Mouse (Mus musculus): ENCODE measurements around the gene Eif2s1.

Eif2s1 gene

DNA sequence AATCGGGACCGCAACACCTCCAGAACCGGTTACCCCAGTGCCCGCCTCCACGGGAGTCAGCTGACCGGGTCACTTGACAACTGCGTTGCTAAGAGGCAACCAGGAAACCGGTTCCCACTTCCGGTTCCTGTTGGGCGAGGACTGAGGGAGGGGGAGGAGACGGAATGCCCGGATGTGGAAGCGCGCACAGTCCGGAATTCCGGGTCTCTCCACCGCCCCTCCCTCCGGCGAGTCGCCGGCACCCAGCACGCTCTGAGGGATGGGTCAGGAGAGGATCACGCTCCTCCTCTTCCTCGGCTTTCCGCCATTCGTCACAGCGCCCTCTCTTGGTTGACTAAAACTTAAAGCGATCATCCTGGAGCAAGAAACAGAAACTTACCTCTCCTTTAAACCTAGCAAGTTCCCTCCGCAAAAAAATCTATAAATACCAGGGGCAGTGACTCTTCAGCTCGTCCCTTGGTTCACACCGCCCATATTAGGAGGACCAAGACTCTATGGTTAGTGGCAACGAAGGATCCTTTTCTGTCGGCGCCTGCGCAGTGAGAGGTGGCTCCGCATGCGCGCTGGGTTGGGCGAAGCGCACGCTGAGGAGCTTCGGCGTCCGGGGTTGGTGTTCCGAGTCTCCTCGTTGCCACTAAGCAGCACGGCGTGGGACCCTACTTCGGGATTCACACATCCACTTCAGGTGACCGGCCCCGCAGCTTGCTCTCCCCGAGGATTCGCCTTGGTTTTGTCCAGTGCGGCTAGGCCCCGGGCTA lies at the start of gene Eif2s1, which contains the start of gene Atp6v1d:
Gene Eif2s1, plus strand, starts transcription at position 324 of the 758 bp plus-strand sequence.
Gene Atp6v1d, minus strand, starts transcription at position 143 of the 758 bp plus-strand sequence.
- DNase-seq (ENCODE audit: low read depth, low spot score), result peak; percentile 99

DNA sequence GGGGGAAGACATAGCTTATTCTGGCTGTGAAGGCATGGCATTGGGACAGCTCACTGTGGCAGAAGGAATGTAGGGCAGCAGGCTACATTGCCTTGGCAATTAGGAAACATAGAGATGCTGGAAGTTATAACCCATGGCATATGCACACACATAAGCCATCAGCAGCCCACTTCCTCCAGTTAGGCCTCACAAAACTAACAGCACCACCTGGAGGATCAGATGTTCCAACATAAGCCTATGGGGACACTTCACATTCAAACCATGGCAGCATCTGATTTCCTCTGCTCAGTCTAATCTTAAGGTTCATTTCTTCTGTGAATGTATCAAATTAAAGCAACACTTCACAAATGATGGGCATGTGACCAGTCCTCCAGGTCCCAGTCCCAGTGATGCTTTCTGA lies 47.2 kb upstream of the Eif2s1 start:
- no peak for DNase-seq (ENCODE audit: low read depth, low spot score)

- DNase-seq (ENCODE audit: low read depth, low spot score), result no peak
Measured at GRCm38 (mm10) chr12:78834496-78834895, 27.1 kb upstream of the Eif2s1 start.

DNA sequence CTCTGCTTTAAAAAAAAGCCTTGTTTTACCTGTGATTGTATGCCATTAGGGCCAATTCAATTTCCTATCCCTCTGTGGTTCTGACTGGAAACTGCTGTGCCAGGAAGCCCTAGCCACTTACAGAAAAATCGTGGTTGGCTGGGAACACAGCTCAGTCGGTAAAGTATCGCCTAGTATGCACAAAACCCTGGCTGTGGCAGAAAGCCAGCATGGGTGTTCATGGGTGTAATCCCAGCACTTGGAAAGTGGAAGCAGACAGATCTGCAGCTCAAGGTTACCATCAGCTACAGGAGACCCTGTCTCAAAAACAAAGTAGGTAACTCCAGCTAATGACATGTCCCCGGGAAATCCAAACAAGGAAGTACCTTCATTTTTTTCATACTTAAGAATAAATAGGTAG lies 21.7 kb upstream of the Eif2s1 start:
- no peak for DNase-seq (ENCODE audit: low read depth, low spot score)

DNA sequence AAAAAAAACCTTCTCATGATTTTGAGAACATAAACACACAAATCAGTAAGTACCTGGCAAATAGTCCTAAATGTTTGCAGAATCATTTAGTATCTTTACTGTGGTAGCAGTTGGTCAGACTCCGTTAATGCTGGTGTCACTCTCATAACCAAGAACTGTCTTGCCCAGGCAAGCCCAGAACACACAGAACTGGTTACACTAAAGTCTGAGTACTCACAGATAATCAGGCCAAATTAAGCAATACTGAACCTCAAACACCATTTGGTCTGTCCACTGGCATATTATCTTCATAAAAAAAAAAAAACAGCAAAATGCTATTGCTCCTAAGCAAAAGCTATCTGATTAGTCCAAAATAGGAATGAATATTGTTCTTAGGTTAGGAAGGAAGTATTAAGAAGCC lies 19.2 kb upstream of the Eif2s1 start:
- no peak for DNase-seq (ENCODE audit: low read depth, low spot score)

DNA sequence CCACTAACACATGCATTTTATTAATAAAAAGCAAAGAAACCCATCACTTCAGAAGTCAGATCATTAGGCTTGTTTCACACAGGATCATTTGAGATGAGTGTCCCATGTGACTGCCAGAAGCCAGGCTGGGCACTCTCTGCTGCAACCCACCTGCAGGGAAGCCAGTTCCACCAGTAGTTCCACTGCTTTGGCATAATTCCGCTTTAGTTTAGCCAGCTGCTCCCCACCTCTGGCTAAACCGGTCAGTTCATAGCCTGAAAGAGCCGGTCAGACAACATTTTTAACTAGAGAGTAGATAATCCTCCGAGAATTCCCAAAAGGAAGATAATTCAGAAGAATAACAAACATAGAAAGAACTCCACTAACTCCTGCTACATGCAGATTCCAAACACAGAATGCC lies 13.4 kb upstream of the Eif2s1 start:
- no peak for DNase-seq (ENCODE audit: low read depth, low spot score)

GRCm38 (mm10) chr12:78860921-78861495 lies 611 bp upstream of the Eif2s1 start:
- DNase-seq (ENCODE audit: low read depth, low spot score), result no peak

- no peak for DNase-seq (ENCODE audit: low read depth, low spot score)
Measured at GRCm38 (mm10) chr12:78862254-78862730, 673 bp downstream of the Eif2s1 start.

DNA sequence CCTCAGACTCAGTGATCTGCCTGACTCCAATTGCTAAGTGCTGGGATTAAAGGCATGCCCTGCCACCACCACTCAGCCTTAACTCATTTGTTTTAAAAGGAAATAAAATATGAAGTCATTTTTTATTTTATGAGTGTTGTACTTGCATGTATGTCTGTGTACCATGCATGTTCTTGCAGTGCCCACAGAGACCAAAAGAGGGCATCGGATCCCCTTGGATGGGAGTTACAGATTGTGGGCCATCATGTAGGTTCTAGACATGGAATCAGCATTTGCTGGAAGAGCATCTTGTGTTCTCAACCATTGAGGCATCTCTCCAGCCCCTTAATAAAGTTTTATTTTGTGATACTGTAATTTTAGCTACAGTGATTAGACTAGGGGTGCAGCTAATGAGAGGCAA lies 3.8 kb downstream of the Eif2s1 start:
- DNase-seq (ENCODE audit: low read depth, low spot score), result peak; percentile 61

DNA sequence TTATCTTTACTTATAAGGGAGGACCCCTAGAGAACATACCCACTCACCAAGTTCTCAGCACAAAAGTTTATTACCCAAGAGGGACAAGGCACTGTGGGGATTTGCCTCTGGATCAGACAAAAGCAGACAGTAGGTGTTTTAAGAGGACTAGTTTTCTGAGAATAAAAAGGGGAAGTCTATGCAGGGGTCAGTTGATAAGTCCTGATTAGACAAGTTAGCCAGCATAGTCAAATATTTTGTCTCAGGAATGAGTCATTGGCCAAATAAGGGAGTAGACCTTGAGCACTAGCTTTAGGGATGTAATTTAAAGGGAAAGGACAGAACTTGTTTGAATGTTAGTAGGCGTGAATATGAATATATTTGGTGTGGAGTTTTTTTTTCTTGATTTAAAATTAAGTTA lies 6.5 kb downstream of the Eif2s1 start:
- DNase-seq (ENCODE audit: low read depth, low spot score), result no peak

GRCm38 (mm10) chr12:78874581-78874980 lies 13.0 kb downstream of the Eif2s1 start:
- DNase-seq (ENCODE audit: low read depth, low spot score), result peak; percentile 69

GRCm38 (mm10) chr12:78890062-78890461 lies 28.4 kb downstream of the Eif2s1 start:
- no peak for DNase-seq (ENCODE audit: low read depth, low spot score)

DNA sequence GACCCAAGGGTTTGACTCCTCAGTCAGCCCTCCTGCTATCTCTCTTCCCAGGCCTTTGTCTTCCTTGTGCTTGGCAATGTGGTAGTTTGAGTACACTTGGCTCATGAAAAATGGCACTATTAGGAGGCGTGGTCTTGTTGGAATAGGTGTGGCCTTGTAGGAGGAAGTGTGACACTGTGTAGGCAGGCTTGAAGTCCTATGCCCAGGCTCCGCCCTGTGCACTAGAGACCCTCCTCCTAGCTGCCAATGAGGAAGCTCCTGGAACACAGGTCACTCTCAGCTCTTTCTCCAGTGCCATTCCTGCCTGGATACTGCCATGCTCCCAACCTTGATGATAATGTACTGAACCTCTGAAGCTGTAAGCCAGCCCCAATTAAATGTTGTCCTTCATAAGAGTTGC lies 29.5 kb downstream of the Eif2s1 start:
- peak; percentile 57 for DNase-seq (ENCODE audit: low read depth, low spot score)

DNA sequence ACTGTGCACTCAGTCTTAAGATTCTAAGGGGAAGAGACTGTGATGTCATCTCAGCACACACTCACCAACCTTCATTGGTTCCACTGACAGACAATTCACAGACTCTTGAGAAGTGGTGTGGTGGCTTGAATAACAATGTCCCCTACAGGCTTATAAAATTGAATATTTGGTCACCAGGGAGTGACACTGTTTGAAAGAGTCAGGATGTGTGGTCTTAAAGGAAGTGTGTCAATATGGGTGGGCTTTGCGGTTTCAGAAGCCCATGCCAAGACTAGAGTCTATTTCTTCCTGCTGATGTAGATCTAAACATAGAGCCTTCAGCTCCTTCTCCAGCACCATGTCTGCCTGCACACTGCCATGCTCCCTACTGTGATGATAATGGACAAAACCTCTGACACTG lies 36.2 kb downstream of the Eif2s1 start:
- no peak for DNase-seq (ENCODE audit: low read depth, low spot score)

GRCm38 (mm10) chr12:78901467-78901866 lies 39.8 kb downstream of the Eif2s1 start:
- DNase-seq (ENCODE audit: low read depth, low spot score), result no peak

DNA sequence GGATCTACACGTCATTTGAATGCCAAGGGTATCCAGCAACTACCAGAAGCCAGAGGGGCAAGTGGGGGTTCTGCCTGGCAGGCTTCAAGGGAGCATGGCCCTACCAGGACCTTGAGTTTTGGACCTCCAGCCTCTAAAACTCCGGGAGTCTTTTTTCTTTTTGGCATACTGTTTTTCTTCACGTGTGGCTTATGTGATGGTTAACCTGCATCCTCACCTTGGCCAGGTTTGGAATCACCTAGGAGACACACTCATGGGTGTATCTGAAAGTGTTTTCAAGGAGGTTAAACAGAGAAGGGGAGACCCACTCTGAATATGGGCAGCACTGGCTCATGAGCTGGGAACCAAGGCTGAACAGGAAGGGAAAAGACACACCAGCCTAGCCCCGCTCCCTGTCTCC lies 41.7 kb downstream of the Eif2s1 start:
- DNase-seq (ENCODE audit: low read depth, low spot score), result no peak

DNA sequence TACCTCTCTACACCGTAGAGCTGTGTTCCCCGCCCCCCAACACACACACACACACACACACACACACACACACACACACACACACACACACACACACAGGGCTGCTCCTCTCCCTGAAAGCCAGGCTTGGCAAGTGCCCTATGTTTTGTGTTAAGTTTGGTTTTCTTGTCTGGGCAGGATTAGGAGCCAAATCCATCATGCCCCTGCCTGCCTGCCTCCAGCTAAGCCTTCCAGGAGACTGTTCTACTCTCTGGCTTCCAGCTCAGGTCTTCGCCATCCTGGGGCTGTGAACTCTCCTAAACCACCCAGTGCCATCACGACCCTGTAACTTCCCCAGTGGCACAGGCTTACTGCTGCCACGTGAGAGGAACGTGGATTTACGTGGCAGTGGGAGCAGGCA lies 42.9 kb downstream of the Eif2s1 start:
- no peak for DNase-seq (ENCODE audit: low read depth, low spot score)

DNA sequence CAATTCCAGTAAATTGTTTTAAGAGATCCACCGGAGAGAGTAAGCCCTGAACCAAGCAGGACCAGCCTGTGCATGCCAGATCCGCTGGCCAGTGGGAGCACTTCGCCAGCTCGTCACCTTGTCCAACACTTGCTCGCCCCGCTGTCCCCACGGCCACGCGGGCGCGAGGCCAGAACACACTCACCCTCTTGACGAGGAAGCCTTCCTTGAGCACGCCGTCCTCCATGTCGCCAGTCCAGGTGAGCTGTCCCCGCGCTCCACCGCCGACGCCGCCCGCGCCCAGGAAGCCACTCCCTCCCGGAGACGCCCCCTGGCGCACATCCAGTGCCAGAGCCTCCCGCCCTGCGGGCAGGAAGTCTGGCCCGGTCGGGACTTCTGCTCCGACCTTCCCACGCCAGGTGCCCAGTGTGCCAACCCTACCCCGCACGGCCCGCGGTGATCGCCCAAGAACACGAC lies 45.1 kb downstream of the Eif2s1 start, which contains the start of gene Plek2:
Gene Plek2, minus strand, starts transcription at position 258 of the 456 bp plus-strand sequence.
- DNase-seq (ENCODE audit: low read depth, low spot score), result peak; percentile 36

DNA sequence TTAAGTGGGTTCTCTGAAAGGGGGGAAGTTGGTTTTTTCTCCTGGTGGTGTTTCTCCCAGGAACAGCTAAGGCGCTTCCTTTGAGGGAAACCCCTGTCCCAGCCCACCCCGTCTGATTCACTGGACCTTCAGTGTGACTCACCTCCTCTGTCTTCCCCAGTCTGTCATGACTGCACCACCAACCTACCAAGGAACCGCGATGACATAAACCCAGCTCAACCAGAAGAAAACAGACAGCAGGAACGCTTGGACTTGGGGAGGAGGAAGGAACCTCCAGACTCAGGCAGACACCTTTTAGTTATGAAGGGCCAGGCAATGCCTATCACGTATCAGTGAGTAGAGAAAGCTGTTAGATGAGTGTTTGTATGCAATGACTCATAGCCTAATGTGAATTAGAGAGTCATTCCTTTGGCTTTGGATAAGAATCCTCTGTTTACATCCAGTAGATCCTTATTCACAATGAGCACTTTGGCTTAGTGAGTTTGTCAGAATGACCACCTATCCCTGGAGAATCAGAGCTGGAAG lies 46.5 kb downstream of the Eif2s1 start:
- DNase-seq (ENCODE audit: low read depth, low spot score), result no peak

GRCm38 (mm10) chr12:78910684-78911461 lies 49.3 kb downstream of the Eif2s1 start:
- DNase-seq (ENCODE audit: low read depth, low spot score), result peak; percentile 40

- DNase-seq (ENCODE audit: low read depth, low spot score), result peak; percentile 88
Measured at GRCm38 (mm10) chr12:78911707-78912417, 50.2 kb downstream of the Eif2s1 start.

Data from R1 (cell line).